Mouse (Mus musculus): Measurements from ENCODE around the gene Zfp229.
"Not testable (repeated sequence)": the region's sequence is repeated elsewhere in the genome, so short reads cannot be mapped to it uniquely, and the experiment has no call there.

Zfp229 gene

DNA sequence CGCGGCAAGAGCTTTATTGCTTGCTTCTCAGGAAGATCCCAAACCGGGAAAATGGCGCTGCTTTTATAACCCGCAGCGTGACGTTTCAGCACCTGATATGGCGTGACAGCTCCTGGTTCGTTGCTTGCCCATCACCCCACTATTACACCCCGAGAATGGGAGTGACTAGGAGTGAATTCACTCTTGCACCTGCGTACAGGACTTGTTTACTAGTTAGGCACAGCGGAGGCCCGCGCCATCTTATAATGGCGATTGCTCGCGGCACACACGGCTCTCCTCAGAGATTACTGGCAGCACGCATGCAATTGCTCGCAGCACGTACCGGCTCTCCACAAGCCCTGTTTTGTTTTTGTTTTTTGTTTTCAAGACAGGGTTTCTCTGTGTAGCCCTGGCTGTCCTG is at the start of gene Zfp229:
Gene Zfp229, plus strand, starts transcription at position 301 of the 400 bp plus-strand sequence.
- not testable (repeated sequence) for DNase-seq

DNA sequence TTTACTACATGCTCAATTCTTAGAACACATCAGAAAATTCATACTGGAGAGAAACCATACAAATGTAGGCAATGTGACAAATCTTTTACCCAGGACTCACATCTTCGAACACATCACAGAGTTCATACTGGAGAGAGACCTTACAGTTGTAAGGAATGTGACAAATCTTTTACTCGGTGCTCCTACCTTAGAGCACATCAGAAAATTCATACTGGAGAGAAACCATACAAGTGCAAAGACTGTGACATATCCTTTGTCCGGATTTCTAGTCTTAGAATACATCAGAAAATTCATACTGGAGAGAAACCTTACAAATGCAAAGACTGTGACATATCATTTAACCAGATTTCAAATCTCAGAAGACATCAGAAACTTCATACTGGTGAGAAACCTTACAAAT is 39.0 kb upstream of the Zfp229 start, which contains the start of gene Gm10226:
Gene Gm10226, plus strand, starts transcription at position 301 of the 400 bp plus-strand sequence.
- no peak for DNase-seq

DNA sequence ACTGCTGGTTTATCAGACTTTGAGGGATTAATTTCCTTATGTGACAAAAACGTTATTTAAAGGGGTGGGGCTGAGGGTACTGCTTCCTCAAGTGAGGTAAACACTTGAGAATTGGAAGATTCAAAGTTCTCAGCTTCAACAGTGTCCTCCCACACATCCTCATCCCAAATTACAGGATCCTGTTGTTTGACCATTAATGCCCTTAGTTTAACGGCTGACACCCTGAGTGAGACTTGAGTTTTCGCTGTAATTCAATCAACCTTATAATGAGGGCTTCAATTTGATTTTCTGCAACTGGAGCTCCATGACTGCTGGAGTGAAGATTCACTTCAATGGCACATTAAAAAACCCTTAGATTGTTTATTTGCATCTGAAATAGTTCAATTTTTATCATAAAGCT is 37.3 kb upstream of the Zfp229 start:
- DNase-seq = no peak

DNA sequence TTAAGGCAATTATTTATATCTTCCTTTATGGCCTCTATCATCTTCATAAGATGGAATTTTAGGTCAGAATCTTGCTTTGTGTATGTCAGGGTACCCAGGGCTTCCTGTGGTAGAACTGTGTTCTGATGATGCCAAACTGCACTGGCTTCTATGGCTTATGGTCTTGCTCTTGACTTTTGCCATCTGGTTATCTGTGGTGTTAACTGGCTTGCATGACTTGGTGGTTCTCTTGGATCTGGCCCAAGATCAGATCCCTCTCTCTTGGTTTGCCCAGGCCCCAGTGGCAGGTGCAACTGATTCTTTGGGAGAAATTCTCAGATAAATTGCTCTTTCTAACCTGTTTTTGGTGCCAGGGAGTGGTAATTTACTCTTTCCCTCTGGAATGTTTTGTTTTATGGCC is 34.5 kb upstream of the Zfp229 start:
- DNase-seq = no peak

DNA sequence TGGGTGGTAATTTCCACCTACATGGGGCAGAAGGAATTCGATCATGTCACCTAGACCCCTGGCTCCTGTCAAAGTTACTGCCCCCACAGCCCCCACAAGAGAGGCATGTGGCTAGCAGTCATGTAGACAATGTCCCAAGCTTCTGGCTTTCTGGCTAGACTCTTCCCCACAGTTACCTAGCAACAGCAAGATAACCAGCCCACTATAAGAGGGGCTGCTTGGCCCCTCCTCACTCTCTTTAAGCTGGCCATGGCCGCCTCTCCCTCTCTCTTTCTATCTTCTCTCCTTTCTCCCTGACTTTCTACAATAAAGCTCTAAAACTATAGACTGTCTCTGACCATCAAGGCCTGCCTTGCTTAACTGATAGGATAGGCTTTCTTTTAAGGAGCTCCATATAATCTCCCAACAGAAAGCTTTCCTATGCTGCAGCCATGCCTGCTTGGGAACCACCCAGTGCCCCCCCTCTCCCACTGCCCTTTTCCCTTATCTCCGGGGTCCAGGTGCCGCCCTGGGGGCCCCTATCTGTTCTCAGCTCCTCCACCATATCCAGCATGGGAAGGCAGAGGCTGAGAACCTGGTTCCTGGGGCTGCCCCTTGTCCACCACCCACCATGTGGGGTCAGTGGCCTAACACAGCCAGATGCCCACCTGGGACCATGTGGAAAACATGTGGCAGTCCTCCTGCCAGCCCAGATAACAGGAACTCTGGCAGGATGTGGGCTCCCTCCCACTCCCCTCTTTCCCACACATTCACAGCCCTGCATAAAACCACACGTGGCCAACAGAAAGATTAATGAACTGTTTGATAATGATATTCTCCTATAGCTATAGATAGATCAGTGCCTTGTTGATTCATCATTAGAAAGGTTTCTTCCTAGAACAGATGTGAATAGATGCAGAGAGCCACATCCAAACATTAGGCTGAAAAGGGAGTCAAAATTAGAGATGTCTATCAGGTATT is 28.0 kb upstream of the Zfp229 start:
- no peak for DNase-seq

DNA sequence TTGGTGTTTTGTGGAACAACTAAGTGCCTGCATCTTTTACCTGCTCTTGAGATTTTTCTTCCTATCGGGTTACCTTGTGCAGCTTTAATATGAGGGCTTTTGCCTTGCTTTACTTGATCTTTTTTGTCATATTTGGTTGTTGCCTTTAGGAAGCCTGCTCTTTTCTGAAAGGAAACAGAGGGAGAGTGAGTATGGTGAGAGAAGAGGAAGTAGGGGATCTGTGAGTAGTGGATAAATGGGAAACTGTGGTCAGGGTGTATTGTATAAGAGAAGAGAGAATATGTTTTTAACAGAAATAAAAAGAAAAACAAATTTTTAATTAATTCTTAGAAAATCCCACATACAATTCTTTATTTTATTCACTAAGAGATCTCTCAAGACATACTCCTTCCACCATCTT is 27.2 kb upstream of the Zfp229 start:
- DNase-seq = no peak

DNA sequence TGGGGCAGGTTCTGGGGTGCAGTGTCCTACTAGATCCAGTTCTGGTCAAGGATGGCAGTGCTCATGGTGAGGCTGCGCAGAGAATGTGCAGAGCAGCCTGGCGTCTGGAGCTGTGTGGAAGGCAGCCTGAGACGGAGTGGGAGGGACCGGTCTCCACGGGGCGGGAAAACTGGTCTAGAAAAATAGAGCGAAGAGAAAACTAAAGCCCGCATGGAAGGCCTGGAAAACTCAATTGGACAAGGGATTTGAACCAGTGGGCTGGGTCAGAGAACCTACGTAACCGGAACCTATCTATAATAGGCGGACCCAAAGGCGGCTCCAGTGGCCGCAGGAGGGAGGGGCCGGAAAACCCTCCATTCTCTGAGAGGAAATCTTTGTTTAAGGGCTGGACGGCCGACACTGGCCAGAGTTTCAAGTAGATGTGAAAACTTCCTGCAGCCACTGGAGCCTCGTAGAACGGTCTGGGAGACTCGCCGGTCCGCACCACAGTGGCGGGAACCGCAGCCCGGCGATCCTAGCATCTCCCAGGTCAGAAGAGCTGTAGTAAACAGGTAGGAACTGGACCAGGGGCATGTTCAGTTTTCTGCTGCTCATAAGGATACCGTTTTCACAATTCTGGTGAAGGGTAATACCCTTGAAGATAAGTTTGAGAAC is 23.1 kb upstream of the Zfp229 start, which contains the start of gene Zfp760:
Gene Zfp760, plus strand, starts transcription at position 399 of the 654 bp plus-strand sequence.
- DNase-seq = peak; percentile 89

DNA sequence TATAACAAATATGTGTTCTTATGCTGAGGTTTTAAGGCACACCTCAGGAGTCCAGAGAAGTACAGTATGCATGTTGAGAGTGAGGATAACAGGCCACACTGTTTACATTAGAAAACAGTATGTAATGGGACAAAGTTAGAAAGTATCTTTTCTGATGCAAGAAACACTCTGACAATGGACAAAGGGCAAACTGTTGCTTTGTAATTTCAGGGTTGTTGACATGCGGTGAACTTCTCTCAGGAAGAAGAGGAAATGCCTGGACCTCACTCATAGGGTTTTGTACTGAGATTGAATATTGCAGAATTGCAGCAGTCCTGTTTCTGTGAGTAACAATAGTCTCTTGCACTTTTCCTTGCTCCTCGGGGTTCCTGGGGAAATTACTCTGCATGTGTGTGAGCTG is 22.2 kb upstream of the Zfp229 start:
- DNase-seq = no peak

DNA sequence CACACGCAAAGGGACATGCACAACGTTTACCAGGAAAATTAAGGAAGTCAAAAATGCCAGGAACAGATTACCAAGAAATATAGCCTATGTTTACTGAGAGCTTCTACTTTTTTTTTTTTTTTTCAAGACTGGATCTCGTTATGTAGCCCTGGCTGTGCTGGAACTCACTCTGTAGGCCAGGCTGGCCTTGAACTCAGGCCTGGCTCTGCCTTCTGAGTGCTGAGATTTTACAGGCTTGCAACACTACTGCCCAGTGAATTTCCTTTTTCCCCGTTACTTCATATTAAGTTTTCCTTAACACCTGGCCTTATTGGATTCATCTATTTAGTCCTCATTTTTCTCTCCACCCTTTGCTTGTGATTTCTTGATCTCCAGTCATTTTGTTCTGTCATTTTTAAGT is 2.5 kb downstream of the Zfp229 start:
- no peak for DNase-seq

DNA sequence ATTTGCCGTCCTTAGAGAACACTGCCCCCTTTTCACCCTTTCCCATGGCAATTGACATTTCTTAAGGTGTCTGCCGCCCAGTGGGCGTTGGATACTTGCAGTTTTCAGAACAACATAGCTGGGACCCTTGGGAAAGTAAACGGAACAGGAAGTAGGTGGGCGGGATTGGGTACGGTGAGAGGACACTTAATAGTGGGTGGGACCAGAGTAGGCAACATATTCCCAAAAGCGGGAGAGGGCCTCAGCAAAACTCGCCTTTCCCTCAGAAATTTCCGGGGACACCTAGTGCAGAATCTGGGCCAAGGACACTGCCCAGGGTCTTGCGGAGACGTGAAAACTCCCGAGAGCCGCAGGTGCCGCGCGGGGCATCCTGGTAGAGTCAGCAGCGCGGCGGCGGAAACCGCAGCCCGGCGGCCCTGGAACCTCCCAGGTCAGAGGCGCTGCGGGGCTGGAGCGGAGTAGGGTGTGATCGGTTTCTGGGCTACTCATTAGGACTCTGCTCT is 3.0 kb downstream of the Zfp229 start:
- peak; percentile 77 for DNase-seq

DNA sequence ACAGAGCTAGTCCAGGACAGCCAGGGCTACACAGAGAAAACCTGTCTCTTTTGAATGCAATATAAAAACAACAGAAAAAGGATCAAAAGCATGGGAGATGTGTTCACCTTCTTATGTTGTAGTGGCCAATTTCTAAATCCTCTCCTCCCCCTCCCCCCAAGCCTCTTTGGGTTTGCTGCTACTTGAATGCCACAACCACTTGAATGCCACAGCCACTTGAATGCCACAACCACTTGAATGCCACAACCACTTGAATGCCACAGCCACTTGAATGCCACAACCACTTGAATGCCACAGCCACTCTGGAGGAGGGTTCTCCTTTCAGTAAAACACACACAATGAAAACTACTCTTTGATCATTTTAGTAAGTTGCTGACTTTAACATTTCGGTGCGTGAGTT is 22.2 kb downstream of the Zfp229 start:
- DNase-seq = peak; percentile 35

DNA sequence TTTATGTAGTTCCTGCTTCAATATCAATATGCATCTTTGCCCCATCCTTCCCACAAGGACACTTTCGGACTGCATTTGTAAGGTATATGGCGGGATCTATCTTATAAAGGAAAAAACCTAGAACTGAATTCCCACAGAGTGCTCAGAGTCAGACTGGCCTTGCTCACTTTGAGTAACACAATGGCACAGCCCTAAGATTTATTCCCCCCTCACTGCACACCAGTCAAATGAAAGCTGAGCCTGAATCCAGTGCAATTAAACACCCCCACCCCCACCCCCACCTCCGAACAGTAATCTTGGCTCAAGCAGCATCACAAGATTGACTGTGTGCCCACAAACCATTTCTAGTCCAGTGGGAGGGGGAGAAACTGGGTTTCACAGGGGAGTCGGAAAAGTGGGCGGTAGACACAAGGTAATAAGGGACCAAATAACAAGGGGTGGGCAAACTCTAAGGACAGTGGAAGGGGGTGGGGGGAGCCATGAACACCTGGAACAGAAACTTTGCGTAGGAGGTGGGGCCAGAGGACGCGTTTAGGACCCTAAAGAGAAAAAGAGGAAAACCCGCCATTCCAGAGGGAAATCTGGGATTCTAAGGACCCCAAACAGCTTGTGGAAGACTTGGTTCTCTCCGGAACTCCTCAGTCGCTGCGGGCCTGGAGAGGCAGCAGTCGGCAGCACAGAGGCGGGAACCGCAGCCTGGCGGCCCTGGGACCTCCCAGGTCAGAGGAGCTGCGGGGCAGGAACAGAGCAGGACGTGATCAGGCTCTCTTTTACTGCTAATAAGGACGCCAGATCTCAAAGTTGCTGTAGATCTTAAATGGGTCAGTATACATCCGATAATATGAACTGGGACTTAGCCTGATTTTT is 23.0 kb downstream of the Zfp229 start:
- DNase-seq = no peak

DNA sequence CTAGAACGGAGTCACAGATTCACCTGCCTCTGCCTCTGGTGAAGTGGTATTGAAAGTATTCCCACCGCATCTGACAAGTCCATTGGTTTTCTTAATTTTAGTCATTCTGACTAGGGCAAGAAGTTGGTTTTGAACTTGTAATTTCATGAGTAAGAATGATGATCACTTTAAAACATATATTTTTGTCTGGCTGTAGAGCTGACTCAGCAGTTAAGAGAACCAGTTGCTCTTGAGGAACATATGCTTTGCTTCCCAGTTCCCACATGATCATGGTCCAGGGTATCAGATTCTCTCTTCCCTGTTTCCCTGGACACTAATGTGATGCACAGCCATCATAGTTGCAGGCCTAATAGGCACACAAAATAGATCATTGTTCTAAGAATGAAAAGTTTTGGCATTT is 39.7 kb downstream of the Zfp229 start:
- no peak for DNase-seq

DNA sequence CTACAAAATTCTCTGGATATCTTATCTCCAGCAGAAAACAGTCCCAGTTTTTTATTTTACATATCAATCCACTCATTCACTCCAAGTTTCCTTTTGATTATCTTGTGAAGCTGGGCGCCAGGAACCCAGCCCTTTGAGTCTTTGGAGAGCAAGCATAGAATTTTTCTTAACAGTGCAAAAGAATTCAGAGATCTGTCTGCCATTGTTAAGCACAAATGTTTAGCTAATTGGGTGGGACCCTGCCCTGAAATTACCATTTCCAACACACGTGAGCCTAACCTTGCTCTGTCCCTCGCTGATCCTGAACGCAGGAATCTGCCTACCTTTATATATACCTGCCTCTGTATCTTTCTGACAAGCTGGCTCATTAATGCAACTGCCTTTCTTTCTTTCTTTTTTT is 61.7 kb downstream of the Zfp229 start:
- DNase-seq = no peak

DNA sequence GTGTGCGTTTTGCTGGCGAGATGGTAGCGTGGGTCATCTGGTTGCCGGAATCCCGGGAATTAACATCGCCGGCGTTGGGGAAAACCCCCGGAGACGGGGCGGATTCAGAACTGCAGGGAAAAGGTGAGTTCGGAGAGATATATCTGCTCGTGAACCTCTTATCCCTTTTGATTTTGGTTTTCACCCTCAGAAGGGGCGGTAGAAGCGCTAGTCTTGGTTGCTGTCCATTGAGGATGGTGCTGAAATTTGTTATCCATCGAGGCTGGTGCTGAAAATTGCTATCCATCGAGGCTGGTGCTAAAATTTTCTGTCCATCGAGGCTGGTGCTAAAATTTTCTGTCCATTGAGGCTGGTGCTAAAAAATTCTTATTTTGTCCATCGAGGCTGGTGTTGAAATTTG is 70.8 kb downstream of the Zfp229 start:
- DNase-seq = not testable (repeated sequence)

All from lung, postnatal 14 days (tissue).